Mouse (Mus musculus) embryonic fibroblast, embryonic 13.5 days (primary cell): ENCODE results near the gene 4930579F01Rik.

Source experiments
- CTCF ChIP-seq: IDR thresholded peaks from 2 replicates; pipeline ENCODE4 v1.5.1; 2011; ENCODE audit warnings: mild to moderate bottlenecking, control low read depth, low read length, moderate library complexity, borderline replicate concordance; ENCODE audit not compliant: insufficient read depth
- POLR2A ChIP-seq: IDR thresholded peaks from 2 replicates; pipeline ENCODE4 v1.6.1; 2011; ENCODE audit warnings: low read depth, mild to moderate bottlenecking, control low read depth, low read length, moderate library complexity

GRCm38 (mm10) chr3:138236546-138237163, 43.0 kb upstream of the 4930579F01Rik start:
- TF ChIP-seq POLR2A = no peak
- TF ChIP-seq CTCF = no peak
